Mouse (Mus musculus) ES-E14 (cell line): Measurements from ENCODE around the gene Krtap19-3. TPM values are rescaled to one million over a fixed set of nuclear protein-coding genes. Genes with fewer than 3 reads are reported as not detected.

Experiments used
- DNase-seq: peaks from one replicate; pipeline ENCODE4 v3.0.0-alpha.2; 2013; ENCODE audit warnings: low read depth, low spot score
- H3K27ac ChIP-seq: 2 replicates; pipeline ENCODE4 v1.5.1; 2012; ENCODE audit warnings: low read depth, mild to moderate bottlenecking, low read length, moderate library complexity, mixed read lengths; ENCODE audit not compliant: poor library complexity, insufficient read depth, severe bottlenecking
- H3K36me3 ChIP-seq: 2 replicates; pipeline ENCODE4 v1.6.1; 2012; ENCODE audit warnings: mild to moderate bottlenecking, low read length, moderate library complexity, mixed read lengths; ENCODE audit not compliant: control insufficient read depth, poor library complexity, insufficient read depth, severe bottlenecking
- H3K4me1 ChIP-seq, 2 experiments: fragments of 150-350 bp in 1 of 2; sonication (generic) in 1 of 2; 2 replicates each; pipeline ENCODE4 v1.6.1; 2012; ENCODE audit warnings: low read length in 2 of 2, mild to moderate bottlenecking in 1 of 2, mixed read lengths in 1 of 2; ENCODE audit not compliant: control insufficient read depth in 2 of 2, insufficient read depth in 2 of 2, poor library complexity in 1 of 2
- H3K4me3 ChIP-seq, 2 experiments: fragments of 150-350 bp in 1 of 2; sonication (generic) in 1 of 2; 2 replicates each; pipeline ENCODE4 v1.5.1; 2012; ENCODE audit warnings: low read length in 2 of 2, low read depth in 1 of 2, mild to moderate bottlenecking in 1 of 2, mixed read lengths in 1 of 2; ENCODE audit not compliant: insufficient read depth in 1 of 2, poor library complexity in 1 of 2, severe bottlenecking in 1 of 2
- H3K9ac ChIP-seq: 2 replicates; pipeline ENCODE4 v1.6.1; 2012; ENCODE audit warnings: low read depth, mild to moderate bottlenecking, low read length, mixed read lengths; ENCODE audit not compliant: poor library complexity, insufficient read depth, severe bottlenecking
- H3K9me3 ChIP-seq: fragments of 150-350 bp; sonication (generic); 2 replicates; pipeline ENCODE4 v1.6.1; 2012; ENCODE audit warnings: low read depth, mild to moderate bottlenecking, low read length; ENCODE audit not compliant: control insufficient read depth, insufficient read depth
- CHD2 ChIP-seq: IDR thresholded peaks from 2 replicates; pipeline ENCODE4 v1.6.1; 2014; ENCODE audit warnings: mild to moderate bottlenecking, low read depth, low read length, inconsistent platforms
- HCFC1 ChIP-seq: IDR thresholded peaks from 2 replicates; pipeline ENCODE4 v1.6.1; 2012; ENCODE audit warnings: low read length, inconsistent platforms, borderline replicate concordance; ENCODE audit not compliant: insufficient read depth
- MAFK ChIP-seq: IDR thresholded peaks from 2 replicates; pipeline ENCODE4 v1.6.1; 2014; ENCODE audit warnings: mild to moderate bottlenecking, low read depth, low read length, inconsistent platforms; ENCODE audit not compliant: insufficient read depth
- ZC3H11A ChIP-seq: IDR thresholded peaks from 2 replicates; pipeline ENCODE4 v1.6.1; 2012; ENCODE audit warnings: low read depth, mild to moderate bottlenecking, inconsistent platforms, low read length, borderline replicate concordance
- ZNF384 ChIP-seq: IDR thresholded peaks from 2 replicates; pipeline ENCODE4 v1.6.1; 2012; ENCODE audit warnings: low read depth, low read length, inconsistent platforms
- in situ Hi-C, 2 experiments: fragments of 600-800 bp; cut with MboI; formaldehyde crosslinking; loops; one replicate each; pipeline ENCODE4 v1.15.1; 2025; ENCODE audit warnings: low sequenced_read_pairs in 2 of 2, inconsistent platforms in 1 of 2; ENCODE audit not compliant: unreplicated experiment in 2 of 2
- total RNA-seq: library from RNA; depleted of rRNA; stranded (reverse); fragments of 300-350 nt; gene quantifications from 2 replicates; pipeline ENCODE4 v1.2.3, GENCODE M21; 2012; rRNA removed

Gene Krtap19-3
- not detected in 2 replicates for total RNA-seq

GRCm38 (mm10) chr16:88877938-88878337, at the start of gene Krtap19-3:
Krtap19-3 (minus strand) TSS chr16:88878038.
- Histone ChIP-seq H3K4me3 (no peak within 1 kb of the TSS), H3K36me3 (no peaks in the 10 kb centered on the region), H3K4me1 (no peaks in the 10 kb centered on the region; a peak in 1 of 4 replicates), H3K9me3 (no peaks in the 10 kb centered on the region), H3K9ac (no peak within 1 kb of the TSS), H3K27ac (no peak within 1 kb of the TSS)
- TF ChIP-seq MAFK (no peak), HCFC1 (no peak), CHD2 (no peak), ZNF384 (no peak), ZC3H11A (no peak)
- in situ Hi-C loops = no loop called here
- DNase-seq = no peak

GRCm38 (mm10) chr16:88896357-88896756, 18.5 kb upstream of the Krtap19-3 start, which contains the start of gene Krtap19-5:
Krtap19-5 (minus strand) TSS chr16:88896457.
- Histone ChIP-seq H3K4me3 (no peak within 1 kb of the TSS), H3K9me3 (no peaks in the 10 kb centered on the region), H3K9ac (no peak within 1 kb of the TSS), H3K27ac (no peak within 1 kb of the TSS), H3K36me3 (no peaks in the 10 kb centered on the region), H3K4me1 (no peaks in the 10 kb centered on the region)
- in situ Hi-C loops = no loop called here
- DNase-seq = no peak
- TF ChIP-seq HCFC1 (no peak), CHD2 (no peak), ZNF384 (no peak), ZC3H11A (no peak), MAFK (no peak)

- in situ Hi-C loops = no loop called here
- no peaks in the 10 kb centered on the region; a peak in 1 of 4 replicates for H3K4me1 ChIP-seq
- no peaks in the 10 kb centered on the region for H3K36me3 ChIP-seq
- TF ChIP-seq CHD2 (no peak), ZC3H11A (no peak), ZNF384 (no peak)
- H3K27ac ChIP-seq = no peak overlapping the region
- no peak for DNase-seq
- no peak overlapping the region for H3K4me3 ChIP-seq
- H3K9me3 ChIP-seq = no peaks in the 10 kb centered on the region
- no peak overlapping the region for H3K9ac ChIP-seq
Observed at GRCm38 (mm10) chr16:88886870-88887269, 9.0 kb upstream of the Krtap19-3 start.

GRCm38 (mm10) chr16:88884989-88885388, 7.2 kb upstream of the Krtap19-3 start, which contains the start of gene Krtap19-4:
Krtap19-4 (minus strand) TSS chr16:88885089.
- Histone ChIP-seq H3K9ac (no peak within 1 kb of the TSS), H3K36me3 (no peaks in the 10 kb centered on the region), H3K4me3 (no peak within 1 kb of the TSS), H3K27ac (no peak within 1 kb of the TSS), H3K9me3 (no peaks in the 10 kb centered on the region), H3K4me1 (no peaks in the 10 kb centered on the region; a peak in 1 of 4 replicates)
- no peak for TF ChIP-seq ZC3H11A
- TF ChIP-seq ZNF384 = no peak
- no peak for DNase-seq
- in situ Hi-C loops = no loop called here

- in situ Hi-C loops = no loop called here
- no peak for DNase-seq
- H3K27ac ChIP-seq = no peak within 1 kb of the TSS
- no peak within 1 kb of the TSS for H3K4me3 ChIP-seq
- no peaks in the 10 kb centered on the region for H3K36me3 ChIP-seq
- no peaks in the 10 kb centered on the region for H3K9me3 ChIP-seq
- TF ChIP-seq ZC3H11A (no peak), HCFC1 (no peak), MAFK (no peak), CHD2 (no peak), ZNF384 (no peak)
- no peaks in the 10 kb centered on the region for H3K4me1 ChIP-seq
- no peak within 1 kb of the TSS for H3K9ac ChIP-seq
Observed at GRCm38 (mm10) chr16:88874169-88874568, 3.7 kb downstream of the Krtap19-3 start, which contains the start of gene Krtap19-2. Krtap19-2 (minus strand) TSS chr16:88874269.
